Mouse (Mus musculus): ENCODE results near the gene Insc. TPM values are rescaled to one million over a fixed set of nuclear protein-coding genes. Genes with fewer than 3 reads are reported as not detected.

Gene Insc
- polyA plus RNA-seq, 1 experiment from 2014 or later = 1.2 TPM

GRCm38 (mm10) chr7:114753471-114753870 is 10.0 kb downstream of the Insc start:
- no peaks in the 10 kb centered on the region for H3K9me3 ChIP-seq (ENCODE audit: control insufficient read depth, low read length)
- H3K9ac ChIP-seq (replicated peaks; ENCODE audit: low read depth, low read length) = no peak overlapping the region
- H3K36me3 ChIP-seq (ENCODE audit: control insufficient read depth, insufficient read depth) = no peaks in the 10 kb centered on the region
- H3K4me3 ChIP-seq (replicated peaks; ENCODE audit: low read length) = no peak overlapping the region
- H3K27me3 ChIP-seq (replicated peaks; ENCODE audit: control insufficient read depth, insufficient read depth, low read length) = no peaks in the 10 kb centered on the region
- no peak overlapping the region for H3K27ac ChIP-seq (ENCODE audit: low read length)
- 79% methylated on average over 2 of the region's 2 CpGs for WGBS
- 0 out of 2 replicates have a peak, but pooled peaks have one; percentile 18 for ATAC-seq
- no peak overlapping the region for H3K4me2 ChIP-seq (ENCODE audit: low read length)
- no peaks in the 10 kb centered on the region for H3K4me1 ChIP-seq (replicated peaks; ENCODE audit: control insufficient read depth, insufficient read depth, low read length)

- Histone ChIP-seq H3K4me3 (replicated peaks; ENCODE audit: low read length) (no peak overlapping the region), H3K36me3 (ENCODE audit: control insufficient read depth, insufficient read depth) (no peaks in the 10 kb centered on the region), H3K4me2 (ENCODE audit: low read length) (no peak overlapping the region), H3K9me3 (ENCODE audit: control insufficient read depth, low read length) (no peaks in the 10 kb centered on the region), H3K27me3 (replicated peaks; ENCODE audit: control insufficient read depth, insufficient read depth, low read length) (no peaks in the 10 kb centered on the region), H3K9ac (replicated peaks; ENCODE audit: low read depth, low read length) (no peak overlapping the region), H3K4me1 (replicated peaks; ENCODE audit: control insufficient read depth, insufficient read depth, low read length) (no peaks in the 10 kb centered on the region), H3K27ac (ENCODE audit: low read length) (no peak overlapping the region)
- no peak for ATAC-seq
- 4% methylated on average over 1 of the region's 1 CpGs for WGBS
These were observed 10.7 kb downstream of the Insc start for GRCm38 (mm10) chr7:114754196-114754595.

GRCm38 (mm10) chr7:114754626-114755025 is 11.1 kb downstream of the Insc start:
- Histone ChIP-seq H3K4me1 (replicated peaks; ENCODE audit: control insufficient read depth, insufficient read depth, low read length) (no peaks in the 10 kb centered on the region), H3K4me2 (ENCODE audit: low read length) (no peak overlapping the region), H3K27me3 (replicated peaks; ENCODE audit: control insufficient read depth, insufficient read depth, low read length) (no peaks in the 10 kb centered on the region), H3K27ac (ENCODE audit: low read length) (no peak overlapping the region), H3K4me3 (replicated peaks; ENCODE audit: low read length) (no peak overlapping the region), H3K9me3 (ENCODE audit: control insufficient read depth, low read length) (no peaks in the 10 kb centered on the region), H3K9ac (replicated peaks; ENCODE audit: low read depth, low read length) (no peak overlapping the region), H3K36me3 (ENCODE audit: control insufficient read depth, insufficient read depth) (no peaks in the 10 kb centered on the region)
- no peak for ATAC-seq
- 93% methylated on average over 8 of the region's 8 CpGs for WGBS

GRCm38 (mm10) chr7:114762660-114763059 is 19.2 kb downstream of the Insc start:
- Histone ChIP-seq H3K4me2 (ENCODE audit: low read length) (no peak overlapping the region), H3K4me3 (replicated peaks; ENCODE audit: low read length) (no peak overlapping the region), H3K27ac (ENCODE audit: low read length) (no peak overlapping the region), H3K9ac (replicated peaks; ENCODE audit: low read depth, low read length) (no peak overlapping the region), H3K4me1 (replicated peaks; ENCODE audit: control insufficient read depth, insufficient read depth, low read length) (no peaks in the 10 kb centered on the region), H3K36me3 (ENCODE audit: control insufficient read depth, insufficient read depth) (no peaks in the 10 kb centered on the region), H3K27me3 (replicated peaks; ENCODE audit: control insufficient read depth, insufficient read depth, low read length) (no peaks in the 10 kb centered on the region), H3K9me3 (ENCODE audit: control insufficient read depth, low read length) (no peaks in the 10 kb centered on the region)
- no peak for ATAC-seq
- WGBS = 75% methylated on average over 2 of the region's 2 CpGs

- no peak for ATAC-seq
- WGBS = 90% methylated on average over 3 of the region's 3 CpGs
- H3K27ac ChIP-seq (ENCODE audit: low read length) = no peak overlapping the region
- no peak overlapping the region for H3K9ac ChIP-seq (replicated peaks; ENCODE audit: low read depth, low read length)
- no peaks in the 10 kb centered on the region for H3K4me1 ChIP-seq (replicated peaks; ENCODE audit: control insufficient read depth, insufficient read depth, low read length)
- H3K36me3 ChIP-seq (ENCODE audit: control insufficient read depth, insufficient read depth) = no peaks in the 10 kb centered on the region
- no peaks in the 10 kb centered on the region for H3K27me3 ChIP-seq (replicated peaks; ENCODE audit: control insufficient read depth, insufficient read depth, low read length)
- H3K9me3 ChIP-seq (ENCODE audit: control insufficient read depth, low read length) = no peaks in the 10 kb centered on the region
- no peak overlapping the region for H3K4me3 ChIP-seq (replicated peaks; ENCODE audit: low read length)
- no peak overlapping the region for H3K4me2 ChIP-seq (ENCODE audit: low read length)
These were observed 21.8 kb downstream of the Insc start for GRCm38 (mm10) chr7:114765273-114765672.

- Histone ChIP-seq H3K36me3 (ENCODE audit: control insufficient read depth, insufficient read depth) (no peaks in the 10 kb centered on the region), H3K4me2 (ENCODE audit: low read length) (no peak overlapping the region), H3K4me3 (replicated peaks; ENCODE audit: low read length) (no peak overlapping the region), H3K9ac (replicated peaks; ENCODE audit: low read depth, low read length) (no peak overlapping the region), H3K27ac (ENCODE audit: low read length) (no peak overlapping the region), H3K4me1 (replicated peaks; ENCODE audit: control insufficient read depth, insufficient read depth, low read length) (no peaks in the 10 kb centered on the region), H3K27me3 (replicated peaks; ENCODE audit: control insufficient read depth, insufficient read depth, low read length) (no peaks in the 10 kb centered on the region), H3K9me3 (ENCODE audit: control insufficient read depth, low read length) (no peaks in the 10 kb centered on the region)
- 92% methylated on average over 3 of the region's 3 CpGs for WGBS
- no peak for ATAC-seq
These were observed 23.0 kb downstream of the Insc start for GRCm38 (mm10) chr7:114766523-114766922.

GRCm38 (mm10) chr7:114768516-114768915 is 25.0 kb downstream of the Insc start:
- 87% methylated on average over 5 of the region's 5 CpGs for WGBS
- Histone ChIP-seq H3K4me3 (replicated peaks; ENCODE audit: low read length) (no peak overlapping the region), H3K27me3 (replicated peaks; ENCODE audit: control insufficient read depth, insufficient read depth, low read length) (no peaks in the 10 kb centered on the region), H3K9me3 (ENCODE audit: control insufficient read depth, low read length) (no peaks in the 10 kb centered on the region), H3K4me2 (ENCODE audit: low read length) (no peak overlapping the region), H3K27ac (ENCODE audit: low read length) (no peak overlapping the region), H3K9ac (replicated peaks; ENCODE audit: low read depth, low read length) (no peak overlapping the region), H3K4me1 (replicated peaks; ENCODE audit: control insufficient read depth, insufficient read depth, low read length) (no peaks in the 10 kb centered on the region), H3K36me3 (ENCODE audit: control insufficient read depth, insufficient read depth) (no peaks in the 10 kb centered on the region)
- no peak for ATAC-seq

- 93% methylated on average over 4 of the region's 4 CpGs for WGBS
- no peaks in the 10 kb centered on the region for H3K9me3 ChIP-seq (ENCODE audit: control insufficient read depth, low read length)
- no peak overlapping the region for H3K27ac ChIP-seq (ENCODE audit: low read length)
- no peak overlapping the region for H3K4me3 ChIP-seq (replicated peaks; ENCODE audit: low read length)
- H3K4me2 ChIP-seq (ENCODE audit: low read length) = no peak overlapping the region
- ATAC-seq = no peak
- no peaks in the 10 kb centered on the region for H3K27me3 ChIP-seq (replicated peaks; ENCODE audit: control insufficient read depth, insufficient read depth, low read length)
- no peaks in the 10 kb centered on the region for H3K36me3 ChIP-seq (ENCODE audit: control insufficient read depth, insufficient read depth)
- no peak overlapping the region for H3K9ac ChIP-seq (replicated peaks; ENCODE audit: low read depth, low read length)
- H3K4me1 ChIP-seq (replicated peaks; ENCODE audit: control insufficient read depth, insufficient read depth, low read length) = no peaks in the 10 kb centered on the region
These were observed 25.5 kb downstream of the Insc start for GRCm38 (mm10) chr7:114769041-114769440.

- 94% methylated on average over 3 of the region's 3 CpGs for WGBS
- Histone ChIP-seq H3K9ac (replicated peaks; ENCODE audit: low read depth, low read length) (no peak overlapping the region), H3K36me3 (ENCODE audit: control insufficient read depth, insufficient read depth) (no peaks in the 10 kb centered on the region), H3K27ac (ENCODE audit: low read length) (no peak overlapping the region), H3K9me3 (ENCODE audit: control insufficient read depth, low read length) (no peaks in the 10 kb centered on the region), H3K4me1 (replicated peaks; ENCODE audit: control insufficient read depth, insufficient read depth, low read length) (no peaks in the 10 kb centered on the region), H3K4me2 (ENCODE audit: low read length) (no peak overlapping the region), H3K27me3 (replicated peaks; ENCODE audit: control insufficient read depth, insufficient read depth, low read length) (no peaks in the 10 kb centered on the region), H3K4me3 (replicated peaks; ENCODE audit: low read length) (no peak overlapping the region)
- ATAC-seq = no peak
These were observed 27.1 kb downstream of the Insc start for GRCm38 (mm10) chr7:114770586-114770985.

- Histone ChIP-seq H3K27ac (ENCODE audit: low read length) (no peak overlapping the region), H3K9me3 (ENCODE audit: control insufficient read depth, low read length) (no peaks in the 10 kb centered on the region), H3K4me3 (replicated peaks; ENCODE audit: low read length) (no peak overlapping the region), H3K4me2 (ENCODE audit: low read length) (no peak overlapping the region), H3K4me1 (replicated peaks; ENCODE audit: control insufficient read depth, insufficient read depth, low read length) (no peaks in the 10 kb centered on the region), H3K9ac (replicated peaks; ENCODE audit: low read depth, low read length) (no peak overlapping the region), H3K27me3 (replicated peaks; ENCODE audit: control insufficient read depth, insufficient read depth, low read length) (no peaks in the 10 kb centered on the region), H3K36me3 (ENCODE audit: control insufficient read depth, insufficient read depth) (no peaks in the 10 kb centered on the region)
- WGBS = 87% methylated on average over 7 of the region's 7 CpGs
- ATAC-seq = no peak
These were observed 28.3 kb downstream of the Insc start for GRCm38 (mm10) chr7:114771801-114772200.

Measured in forebrain, embryonic 16.5 days (tissue).